Mouse (Mus musculus) lung, embryonic 16.5 days (tissue): Measurements from ENCODE around the gene Slirp. TPM values are rescaled to one million over a fixed set of nuclear protein-coding genes. Genes with fewer than 3 reads are reported as not detected.
A peak's percentile ranks its signal among the peaks of the same experiment; 100 is the strongest.

Experiments used
- ATAC-seq: fragments of 200-750 bp; cut with Nextera tagmentation; 2 replicates; pipeline ENCODE4 v1.8.0; 2017; ENCODE audit warnings: low read depth, mild to moderate bottlenecking, moderate library complexity
- H3K27ac ChIP-seq: fragments of 300-500 bp; sonication (generic); 2 replicates; pipeline ENCODE4 v1.5.1; 2014; ENCODE audit warnings: mild to moderate bottlenecking, control low read depth, low read length
- H3K27me3 ChIP-seq: fragments of 300-500 bp; sonication (generic); 2 replicates; pipeline ENCODE4 v1.6.1; 2014; ENCODE audit warnings: low read depth, low read length, mixed read lengths; ENCODE audit not compliant: control insufficient read depth, insufficient read depth
- H3K36me3 ChIP-seq: fragments of 300-500 bp; sonication (generic); 2 replicates; pipeline ENCODE4 v1.6.1; 2014; ENCODE audit warnings: low read length; ENCODE audit not compliant: control insufficient read depth, insufficient read depth
- H3K4me1 ChIP-seq: fragments of 300-500 bp; sonication (generic); replicated peaks from 2 replicates; pipeline ENCODE4 v1.6.1; 2014; ENCODE audit warnings: low read length, mixed read lengths; ENCODE audit not compliant: control insufficient read depth, insufficient read depth
- H3K4me2 ChIP-seq: fragments of 300-500 bp; sonication (generic); 2 replicates; pipeline ENCODE4 v1.6.1; 2014; ENCODE audit warnings: low read depth, low read length, control low read depth
- H3K4me3 ChIP-seq: fragments of 300-500 bp; sonication (generic); 2 replicates; pipeline ENCODE4 v1.5.1; 2014; ENCODE audit warnings: mild to moderate bottlenecking, low read length, control low read depth
- H3K9ac ChIP-seq: fragments of 300-500 bp; sonication (generic); 2 replicates; pipeline ENCODE4 v1.6.1; 2014; ENCODE audit warnings: low read length, control low read depth
- H3K9me3 ChIP-seq: fragments of 300-500 bp; sonication (generic); 2 replicates; pipeline ENCODE4 v1.6.1; 2016; ENCODE audit warnings: low read length; ENCODE audit not compliant: control insufficient read depth
- WGBS: fragments of 180-500 bp; shearing (Covaris S2); extraction: QIAGEN DNeasy Blood & Tissue Kit; methylation state at CpG from one replicate; pipeline ENCODE4 v1.1.7; 2014; 5-methylcytosine and 5-hydroxymethylcytosine counted together
- polyA plus RNA-seq: library from polyadenylated mRNA; unstranded; fragments of >200 nt; fragmentation: Nextera tagmentation; extraction: Ambion mirVana; gene quantifications from 2 replicates; pipeline ENCODE4 v1.2.1, GENCODE M21; 2015

The Slirp gene
- 283 and 303 TPM in 2 replicates for polyA plus RNA-seq

GRCm38 (mm10) chr12:87443700-87444122 is at the start of gene Slirp, which contains the start of gene Alkbh1:
TSS of gene Slirp (plus strand) at chr12:87443896.
TSS of gene Alkbh1 (minus strand) at chr12:87444017.
- Histone ChIP-seq H3K9ac (peak within 1 kb of the TSS; percentile 95), H3K36me3 (peaks cover 24% of the 10 kb centered on the region), H3K4me1 (peaks cover 15% of the 10 kb centered on the region), H3K27ac (peak within 1 kb of the TSS; percentile 88), H3K9me3 (no peaks in the 10 kb centered on the region), H3K27me3 (no peaks in the 10 kb centered on the region), H3K4me2 (peak within 1 kb of the TSS; percentile 91), H3K4me3 (peak within 1 kb of the TSS; percentile 98)
- ATAC-seq: peak; percentile 93
- 0% methylated on average over 28 of the region's 28 CpGs for WGBS

- Histone ChIP-seq H3K4me3 (no peak overlapping the region), H3K4me1 (no peaks in the 10 kb centered on the region), H3K4me2 (no peak overlapping the region), H3K9me3 (no peaks in the 10 kb centered on the region), H3K36me3 (no peaks in the 10 kb centered on the region), H3K27ac (no peak overlapping the region), H3K9ac (no peak overlapping the region), H3K27me3 (no peaks in the 10 kb centered on the region)
- no peak for ATAC-seq
- WGBS: 83% methylated on average over 6 of the region's 6 CpGs
These were observed 49.4 kb upstream of the Slirp start for GRCm38 (mm10) chr12:87394316-87394715.

GRCm38 (mm10) chr12:87397126-87397525 is 46.6 kb upstream of the Slirp start:
- no peak overlapping the region for H3K4me2 ChIP-seq
- WGBS: 67% methylated on average over 4 of the region's 4 CpGs
- ATAC-seq: no peak

GRCm38 (mm10) chr12:87397811-87398417 is 45.8 kb upstream of the Slirp start:
- no peak overlapping the region for H3K4me2 ChIP-seq
- no peaks in the 10 kb centered on the region for H3K4me1 ChIP-seq
- H3K9ac ChIP-seq: no peak overlapping the region
- no peak overlapping the region for H3K4me3 ChIP-seq
- ATAC-seq: no peak
- H3K27ac ChIP-seq: no peak overlapping the region
- H3K9me3 ChIP-seq: no peaks in the 10 kb centered on the region
- 64% methylated on average over 4 of the region's 4 CpGs for WGBS
- no peaks in the 10 kb centered on the region for H3K27me3 ChIP-seq
- no peaks in the 10 kb centered on the region for H3K36me3 ChIP-seq

More at GRCm38 (mm10) chr12:87397126-87397525, 46.6 kb upstream of the Slirp start:
- Histone ChIP-seq H3K36me3 (no peaks in the 10 kb centered on the region), H3K27me3 (no peaks in the 10 kb centered on the region), H3K9me3 (no peaks in the 10 kb centered on the region), H3K9ac (no peak overlapping the region), H3K4me3 (no peak overlapping the region), H3K4me1 (no peaks in the 10 kb centered on the region), H3K27ac (no peak overlapping the region)

- no peak for ATAC-seq
- H3K27me3 ChIP-seq: no peaks in the 10 kb centered on the region
- no peak overlapping the region for H3K9ac ChIP-seq
- no peaks in the 10 kb centered on the region for H3K4me1 ChIP-seq
- 75% methylated on average over 10 of the region's 10 CpGs for WGBS
- H3K27ac ChIP-seq: no peak overlapping the region
- H3K9me3 ChIP-seq: no peaks in the 10 kb centered on the region
- H3K36me3 ChIP-seq: no peaks in the 10 kb centered on the region
- H3K4me2 ChIP-seq: no peak overlapping the region
- H3K4me3 ChIP-seq: no peak overlapping the region
These were observed 44.4 kb upstream of the Slirp start for GRCm38 (mm10) chr12:87399119-87399819.

- no peaks in the 10 kb centered on the region for H3K9me3 ChIP-seq
- H3K27ac ChIP-seq: no peak overlapping the region
- no peak overlapping the region for H3K4me3 ChIP-seq
- H3K27me3 ChIP-seq: no peaks in the 10 kb centered on the region
- 0 out of 2 replicates have a peak, but pooled peaks have one; percentile 40 for ATAC-seq
- H3K36me3 ChIP-seq: no peaks in the 10 kb centered on the region
- no peak overlapping the region for H3K9ac ChIP-seq
- 0 out of 2 replicates have a peak, but pooled peaks cover 3% of the 10 kb centered on the region for H3K4me1 ChIP-seq
- H3K4me2 ChIP-seq: no peak overlapping the region
- WGBS: 39% methylated on average over 6 of the region's 6 CpGs
These were observed 41.8 kb upstream of the Slirp start for GRCm38 (mm10) chr12:87401883-87402282.

- Histone ChIP-seq H3K4me2 (no peak overlapping the region), H3K9me3 (no peaks in the 10 kb centered on the region), H3K9ac (no peak overlapping the region), H3K27ac (no peak overlapping the region), H3K4me1 (peaks cover 6% of the 10 kb centered on the region; the same call in 1 of the 2 replicates), H3K4me3 (no peak overlapping the region), H3K27me3 (no peaks in the 10 kb centered on the region), H3K36me3 (no peaks in the 10 kb centered on the region)
- WGBS: 70% methylated on average over 4 of the region's 4 CpGs
- no peak for ATAC-seq
These were observed 38.5 kb upstream of the Slirp start for GRCm38 (mm10) chr12:87405165-87405564.

GRCm38 (mm10) chr12:87405721-87406120 is 38.0 kb upstream of the Slirp start:
- peaks cover 6% of the 10 kb centered on the region; the same call in 1 of the 2 replicates for H3K4me1 ChIP-seq
- H3K36me3 ChIP-seq: no peaks in the 10 kb centered on the region
- no peak overlapping the region for H3K27ac ChIP-seq
- WGBS: 39% methylated on average over 3 of the region's 3 CpGs
- peak; percentile 51; the same call in 1 of the 2 replicates for ATAC-seq
- H3K9me3 ChIP-seq: no peaks in the 10 kb centered on the region
- no peaks in the 10 kb centered on the region for H3K27me3 ChIP-seq
- H3K9ac ChIP-seq: no peak overlapping the region
- H3K4me2 ChIP-seq: no peak overlapping the region
- no peak overlapping the region for H3K4me3 ChIP-seq

- no peaks in the 10 kb centered on the region for H3K36me3 ChIP-seq
- H3K9ac ChIP-seq: peak overlapping the region; percentile 33; the same call in 1 of the 2 replicates
- H3K4me1 ChIP-seq: peaks cover 6% of the 10 kb centered on the region; the same call in 1 of the 2 replicates
- WGBS: 21% methylated on average over 21 of the region's 21 CpGs
- ATAC-seq: peak; percentile 80
- H3K4me2 ChIP-seq: peak overlapping the region; percentile 46
- no peaks in the 10 kb centered on the region for H3K9me3 ChIP-seq
- H3K27ac ChIP-seq: peak overlapping the region; percentile 70
- peak overlapping the region; percentile 21 for H3K4me3 ChIP-seq
- no peaks in the 10 kb centered on the region for H3K27me3 ChIP-seq
These were observed 35.7 kb upstream of the Slirp start for GRCm38 (mm10) chr12:87407869-87408605.
